Mouse (Mus musculus): ENCODE results near the gene H2-Q10. TPM values are rescaled to one million over a fixed set of nuclear protein-coding genes. Genes with fewer than 3 reads are reported as not detected.
"Not testable (repeated sequence)": the region's sequence is repeated elsewhere in the genome, so short reads cannot be mapped to it uniquely, and the experiment has no call there.

H2-Q10 gene
- polyA plus RNA-seq, 1 experiment from 2014 or later = 0.73 TPM

DNA sequence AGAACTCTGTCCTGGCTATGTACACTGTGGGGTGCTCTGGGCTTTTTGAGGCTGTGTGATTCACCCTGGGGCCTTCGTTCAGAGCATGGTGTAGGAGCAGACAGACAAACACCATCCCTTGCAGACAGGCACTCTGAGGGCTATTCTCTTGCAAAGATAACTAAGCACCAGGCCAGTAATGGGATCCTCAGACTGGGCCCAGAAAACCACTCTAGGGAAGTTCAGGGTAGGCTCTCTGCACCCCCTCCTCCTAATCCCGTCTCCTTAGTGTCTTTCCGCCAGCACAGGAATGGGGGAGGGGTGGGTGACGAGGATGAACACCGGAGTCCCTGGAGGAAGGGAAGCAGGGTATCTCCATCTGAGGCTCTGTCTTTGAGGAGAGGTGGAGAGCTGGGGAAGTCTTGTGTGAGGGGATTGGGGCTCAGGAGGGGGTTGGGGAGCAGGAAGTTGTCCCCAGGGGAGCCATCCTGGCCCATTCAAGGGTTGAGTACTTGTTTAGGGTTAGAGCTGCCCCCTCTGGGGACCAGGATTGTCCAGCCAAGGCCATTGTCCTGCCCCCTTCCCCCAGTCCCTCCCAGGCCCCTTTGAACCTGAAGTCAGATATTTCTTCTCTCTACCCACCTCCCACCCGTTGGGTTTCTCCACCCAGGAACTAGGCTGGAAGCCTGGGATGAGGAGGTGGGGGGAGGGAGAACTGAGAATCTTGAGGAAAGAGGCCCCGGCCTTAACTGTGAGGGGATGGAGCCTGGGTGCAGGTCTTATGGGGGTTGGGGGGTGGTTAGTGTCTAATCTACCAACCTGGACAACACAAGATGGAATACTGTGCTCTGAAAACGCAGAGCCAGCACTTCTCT lies 35.0 kb downstream of the H2-Q10 start:
- no peak overlapping the region for H3K4me3 ChIP-seq (replicated peaks)
- no peak overlapping the region for H3K4me2 ChIP-seq (replicated peaks)
- no peaks in the 10 kb centered on the region for H3K36me3 ChIP-seq
- peaks cover 14% of the 10 kb centered on the region for H3K4me1 ChIP-seq
- 41% methylated on average over 8 of the region's 8 CpGs for WGBS
- no peak overlapping the region for H3K9ac ChIP-seq
- H3K9me3 ChIP-seq (replicated peaks) = no peaks in the 10 kb centered on the region
- H3K27me3 ChIP-seq = peaks cover 33% of the 10 kb centered on the region
- H3K27ac ChIP-seq (replicated peaks) = no peak overlapping the region
- no peak for ATAC-seq (ENCODE audit: insufficient number of reproducible peaks, low FRiP score, low TSS enrichment, low read depth)

- H3K4me1 ChIP-seq = peaks cover 14% of the 10 kb centered on the region
- WGBS = 50% methylated on average over 13 of the region's 13 CpGs
- no peaks in the 10 kb centered on the region for H3K9me3 ChIP-seq (replicated peaks)
- H3K9ac ChIP-seq = no peak within 1 kb of the TSS
- peaks cover 33% of the 10 kb centered on the region for H3K27me3 ChIP-seq
- no peak for ATAC-seq (ENCODE audit: insufficient number of reproducible peaks, low FRiP score, low TSS enrichment, low read depth)
- H3K36me3 ChIP-seq = no peaks in the 10 kb centered on the region
- H3K4me2 ChIP-seq (replicated peaks) = no peak within 1 kb of the TSS
- H3K27ac ChIP-seq (replicated peaks) = no peak within 1 kb of the TSS
- no peak within 1 kb of the TSS for H3K4me3 ChIP-seq (replicated peaks)
These were observed 35.9 kb downstream of the H2-Q10 start, which contains the start of gene Pou5f1 for GRCm38 (mm10) chr17:35505776-35506175. Gene Pou5f1 (plus strand): TSS chr17:35506018.

GRCm38 (mm10) chr17:35506881-35507280 lies 37.0 kb downstream of the H2-Q10 start:
- no peak for ATAC-seq (ENCODE audit: insufficient number of reproducible peaks, low FRiP score, low TSS enrichment, low read depth)
- Histone ChIP-seq H3K9ac (no peak overlapping the region), H3K4me2 (replicated peaks) (no peak overlapping the region), H3K4me1 (peaks cover 14% of the 10 kb centered on the region), H3K36me3 (no peaks in the 10 kb centered on the region), H3K9me3 (replicated peaks) (no peaks in the 10 kb centered on the region), H3K4me3 (replicated peaks) (no peak overlapping the region), H3K27ac (replicated peaks) (no peak overlapping the region), H3K27me3 (peaks cover 33% of the 10 kb centered on the region)
- 19% methylated on average over 10 of the region's 10 CpGs for WGBS

GRCm38 (mm10) chr17:35507556-35508260 lies 37.8 kb downstream of the H2-Q10 start:
- no peak for ATAC-seq (ENCODE audit: insufficient number of reproducible peaks, low FRiP score, low TSS enrichment, low read depth)
- Histone ChIP-seq H3K9me3 (replicated peaks) (no peaks in the 10 kb centered on the region), H3K4me3 (replicated peaks) (no peak overlapping the region), H3K4me2 (replicated peaks) (no peak overlapping the region), H3K36me3 (peaks cover under 1% of the 10 kb centered on the region; the same call in 1 of the 2 replicates), H3K4me1 (peaks cover 8% of the 10 kb centered on the region), H3K27me3 (peaks cover 33% of the 10 kb centered on the region), H3K27ac (replicated peaks) (no peak overlapping the region), H3K9ac (no peak overlapping the region)
- 25% methylated on average over 13 of the region's 13 CpGs for WGBS

DNA sequence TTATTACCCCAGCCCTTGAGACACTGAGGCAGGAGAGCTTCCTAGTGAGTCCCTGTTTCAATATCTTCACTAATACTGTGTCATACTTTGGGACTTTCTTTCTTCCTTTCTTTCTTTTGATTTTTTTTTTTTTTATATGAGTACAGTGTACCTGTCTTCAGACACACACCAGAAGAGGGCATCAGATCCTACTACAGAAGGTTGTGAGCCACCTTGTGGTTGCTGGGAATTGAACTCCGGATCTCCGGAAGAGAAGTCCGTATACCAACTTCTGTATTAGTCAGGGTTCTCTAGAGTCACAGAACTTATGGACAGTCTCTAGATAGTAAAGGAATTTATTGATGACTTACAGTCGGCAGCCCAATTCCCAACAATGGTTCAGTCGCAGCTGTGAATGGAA lies 38.4 kb downstream of the H2-Q10 start:
- not testable (repeated sequence) for H3K9ac ChIP-seq; H3K4me2 ChIP-seq (replicated peaks); H3K36me3 ChIP-seq; H3K27ac ChIP-seq (replicated peaks); H3K4me3 ChIP-seq (replicated peaks); H3K9me3 ChIP-seq (replicated peaks); ATAC-seq (ENCODE audit: insufficient number of reproducible peaks, low FRiP score, low TSS enrichment, low read depth); H3K4me1 ChIP-seq
- 53% methylated on average over 5 of the region's 5 CpGs for WGBS
- peaks cover 33% of the 10 kb centered on the region for H3K27me3 ChIP-seq

- peaks cover 10% of the 10 kb centered on the region for H3K4me1 ChIP-seq
- peaks cover 33% of the 10 kb centered on the region for H3K27me3 ChIP-seq
- no peak for ATAC-seq (ENCODE audit: insufficient number of reproducible peaks, low FRiP score, low TSS enrichment, low read depth)
- no peak overlapping the region for H3K4me2 ChIP-seq (replicated peaks)
- no peak overlapping the region for H3K27ac ChIP-seq (replicated peaks)
- H3K9ac ChIP-seq = no peak overlapping the region
- peaks cover 7% of the 10 kb centered on the region; the same call in 1 of the 2 replicates for H3K36me3 ChIP-seq
- WGBS = 16% methylated on average over 8 of the region's 8 CpGs
- H3K4me3 ChIP-seq (replicated peaks) = no peak overlapping the region
- no peaks in the 10 kb centered on the region for H3K9me3 ChIP-seq (replicated peaks)
These were observed 39.4 kb downstream of the H2-Q10 start for GRCm38 (mm10) chr17:35509284-35509683.

- H3K4me2 ChIP-seq (replicated peaks) = no peak overlapping the region
These were observed 43.2 kb downstream of the H2-Q10 start for GRCm38 (mm10) chr17:35512916-35513626.

GRCm38 (mm10) chr17:35513886-35514285 lies 44.0 kb downstream of the H2-Q10 start:
- H3K27ac ChIP-seq (replicated peaks) = no peak overlapping the region
- H3K4me1 ChIP-seq = peaks cover 41% of the 10 kb centered on the region
- no peak overlapping the region for H3K9ac ChIP-seq
- 0 out of 2 replicates have a peak, but pooled peaks cover 2% of the 10 kb centered on the region for H3K27me3 ChIP-seq
- no peak for ATAC-seq (ENCODE audit: insufficient number of reproducible peaks, low FRiP score, low TSS enrichment, low read depth)
- H3K9me3 ChIP-seq (replicated peaks) = no peaks in the 10 kb centered on the region
- H3K4me2 ChIP-seq (replicated peaks) = peak overlapping the region; percentile 83
- no peak overlapping the region for H3K4me3 ChIP-seq (replicated peaks)
- 14% methylated on average over 2 of the region's 2 CpGs for WGBS
- H3K36me3 ChIP-seq = peaks cover 7% of the 10 kb centered on the region; the same call in 1 of the 2 replicates

More at GRCm38 (mm10) chr17:35512916-35513626, 43.2 kb downstream of the H2-Q10 start:
- Histone ChIP-seq H3K4me1 (peaks cover 38% of the 10 kb centered on the region), H3K4me3 (replicated peaks) (no peak overlapping the region), H3K9ac (no peak overlapping the region), H3K27me3 (0 out of 2 replicates have a peak, but pooled peaks cover 4% of the 10 kb centered on the region), H3K27ac (replicated peaks) (no peak overlapping the region), H3K9me3 (replicated peaks) (no peaks in the 10 kb centered on the region), H3K36me3 (peaks cover 7% of the 10 kb centered on the region; the same call in 1 of the 2 replicates)
- no peak for ATAC-seq (ENCODE audit: insufficient number of reproducible peaks, low FRiP score, low TSS enrichment, low read depth)
- 94% methylated on average over 7 of the region's 7 CpGs for WGBS

DNA sequence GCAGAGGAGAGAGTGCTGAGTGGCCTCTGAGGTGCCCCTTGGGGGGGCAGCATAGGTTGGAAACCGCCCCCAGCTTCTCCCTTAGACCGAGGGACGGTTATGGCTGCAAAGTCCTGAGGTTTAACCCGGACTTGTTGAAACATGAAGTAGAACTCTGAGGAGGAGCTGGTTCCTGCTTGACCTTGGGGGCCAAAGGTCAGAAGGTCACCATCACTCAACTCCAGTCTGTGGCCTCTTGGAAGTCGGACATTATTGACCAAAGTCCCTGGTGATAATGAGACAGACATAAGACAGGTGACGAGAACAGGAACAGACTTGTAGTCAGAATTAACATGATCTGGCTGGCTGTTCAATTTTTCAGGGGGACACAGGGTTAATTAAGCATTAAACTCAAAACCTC lies 44.9 kb downstream of the H2-Q10 start:
- no peaks in the 10 kb centered on the region for H3K27me3 ChIP-seq
- no peaks in the 10 kb centered on the region for H3K9me3 ChIP-seq (replicated peaks)
- ATAC-seq (ENCODE audit: insufficient number of reproducible peaks, low FRiP score, low TSS enrichment, low read depth) = no peak
- H3K9ac ChIP-seq = no peak overlapping the region
- H3K4me2 ChIP-seq (replicated peaks) = peak overlapping the region; percentile 83
- no peak overlapping the region for H3K27ac ChIP-seq (replicated peaks)
- H3K4me1 ChIP-seq = peaks cover 34% of the 10 kb centered on the region
- WGBS = 34% methylated on average over 6 of the region's 6 CpGs
- H3K36me3 ChIP-seq = peaks cover 7% of the 10 kb centered on the region; the same call in 1 of the 2 replicates
- H3K4me3 ChIP-seq (replicated peaks) = peak overlapping the region; percentile 65

DNA sequence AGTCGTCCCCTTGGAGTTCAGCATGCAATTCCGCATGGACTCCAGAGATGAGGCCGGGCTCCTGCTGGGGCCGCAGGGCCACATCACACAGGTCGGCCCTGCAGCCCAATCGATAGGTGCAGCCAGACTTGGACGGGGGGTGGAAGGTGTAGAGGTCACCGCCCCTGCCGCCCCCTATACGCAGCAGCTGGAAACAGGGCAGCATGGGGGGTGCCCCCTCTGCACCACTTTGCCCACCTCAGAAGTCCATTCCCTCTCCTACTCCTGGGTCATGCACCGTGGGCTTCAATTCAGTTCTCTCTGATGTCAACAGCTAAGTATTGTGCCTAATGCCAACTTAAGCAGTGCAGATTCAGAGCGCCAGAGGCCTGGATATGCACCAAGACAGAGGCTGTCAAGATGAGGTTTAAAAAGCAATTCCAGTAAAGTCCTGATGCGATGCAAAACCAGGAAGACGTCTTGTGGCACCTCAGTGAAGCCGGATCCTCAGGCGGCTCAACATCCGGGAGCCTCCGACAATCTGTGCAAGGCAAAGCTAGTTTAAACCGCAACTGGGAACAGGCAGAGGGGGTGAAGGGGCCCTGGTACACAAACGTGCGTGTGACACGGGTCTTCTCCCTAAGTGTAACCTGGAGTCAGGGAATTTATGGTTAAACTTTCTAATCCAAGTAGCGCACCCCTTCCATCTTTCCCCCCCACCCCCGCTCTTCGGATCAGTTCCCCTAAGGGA lies 46.2 kb downstream of the H2-Q10 start:
- peaks cover 13% of the 10 kb centered on the region; the same call in 1 of the 2 replicates for H3K36me3 ChIP-seq
- peak overlapping the region; percentile 58; the same call in 1 of the 2 replicates for H3K27ac ChIP-seq (replicated peaks)
- ATAC-seq (ENCODE audit: insufficient number of reproducible peaks, low FRiP score, low TSS enrichment, low read depth) = no peak
- H3K9ac ChIP-seq = peak overlapping the region; percentile 53
- no peaks in the 10 kb centered on the region for H3K27me3 ChIP-seq
- H3K4me3 ChIP-seq (replicated peaks) = peak overlapping the region; percentile 65
- peak overlapping the region; percentile 83 for H3K4me2 ChIP-seq (replicated peaks)
- WGBS = 5% methylated on average over 25 of the region's 25 CpGs
- H3K4me1 ChIP-seq = peaks cover 34% of the 10 kb centered on the region
- no peaks in the 10 kb centered on the region for H3K9me3 ChIP-seq (replicated peaks)

Data from embryonic facial prominence, embryonic 15.5 days (tissue).